14 mouse cellular contexts compared by ENCODE assay signal in genomic region chr11:40879589-40879988, GRCm38 (mm10).
"Had no signal": no experiment of that assay in that cellular context is flagged by ENCODE, and none has a peak within 500 bp of the region (broad histone marks: within the 10 kb centered on the region; RNA-seq: fewer than 3 reads in every experiment).

No protein-coding gene starts in this region.

- ATAC-seq: midbrain, embryonic 16.5 days had no signal

- DNase-seq: lung, adult 18-20 months; lung, embryonic 14.5 days; lung, postnatal 10 days; lung, postnatal 4 days; midbrain, embryonic 14.5 days; retina, postnatal 1 day; right cerebral cortex, adult 18-20 months; right cerebral cortex, postnatal 25 days; right cerebral cortex, postnatal 4 days; spleen, adult 18-20 months; thymus, adult 18-20 months; thymus, postnatal 14 days; thymus, postnatal 36 days had no signal
